Mouse (Mus musculus): Measurements from ENCODE around the gene Ldlr.
"Not testable (repeated sequence)": the region's sequence is repeated elsewhere in the genome, so short reads cannot be mapped to it uniquely, and the experiment has no call there.

Ldlr gene

DNA sequence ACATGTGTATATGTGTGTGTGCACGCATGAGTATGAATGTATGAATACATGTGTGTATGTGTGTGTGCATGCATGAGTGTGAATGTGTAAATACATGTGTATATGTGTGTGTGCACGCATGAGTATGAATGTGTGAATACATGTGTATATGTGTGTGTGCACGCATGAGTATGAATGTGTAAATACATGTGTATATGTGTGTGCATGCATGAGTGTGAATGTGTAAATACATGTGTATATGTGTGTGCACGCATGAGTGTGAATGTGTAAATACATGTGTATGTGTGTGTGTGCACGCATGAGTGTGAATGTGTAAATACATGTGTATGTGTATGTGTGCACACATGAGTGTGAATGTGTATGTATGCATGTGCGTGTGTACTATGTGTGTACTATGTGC lies 70.2 kb downstream of the Ldlr start:
- DNase-seq: not testable (repeated sequence)

DNA sequence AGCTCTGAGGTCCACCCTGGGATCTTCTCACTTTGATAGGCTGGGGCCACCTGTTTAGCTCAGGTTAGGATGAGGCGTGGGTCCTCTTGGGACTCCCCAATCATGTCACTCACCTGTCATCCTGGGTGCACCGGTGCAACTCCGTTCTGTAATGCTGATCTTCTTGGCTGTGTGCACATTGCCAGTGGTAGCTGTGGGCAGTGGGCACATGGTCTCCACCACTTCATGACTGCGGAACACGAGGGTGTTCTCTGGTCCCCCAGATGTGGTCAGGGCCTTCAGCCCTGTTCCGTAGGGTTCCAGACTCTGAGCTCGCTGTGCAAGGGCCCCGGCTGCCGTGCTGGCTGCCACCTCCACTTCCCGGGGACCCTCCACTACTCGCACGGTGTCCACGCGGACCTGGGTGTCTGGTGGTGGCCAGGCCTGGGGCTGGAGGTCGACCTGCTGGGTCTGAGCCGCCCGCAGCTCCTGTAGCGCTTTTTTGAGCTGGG lies 71.1 kb downstream of the Ldlr start:
- no peak for DNase-seq

DNA sequence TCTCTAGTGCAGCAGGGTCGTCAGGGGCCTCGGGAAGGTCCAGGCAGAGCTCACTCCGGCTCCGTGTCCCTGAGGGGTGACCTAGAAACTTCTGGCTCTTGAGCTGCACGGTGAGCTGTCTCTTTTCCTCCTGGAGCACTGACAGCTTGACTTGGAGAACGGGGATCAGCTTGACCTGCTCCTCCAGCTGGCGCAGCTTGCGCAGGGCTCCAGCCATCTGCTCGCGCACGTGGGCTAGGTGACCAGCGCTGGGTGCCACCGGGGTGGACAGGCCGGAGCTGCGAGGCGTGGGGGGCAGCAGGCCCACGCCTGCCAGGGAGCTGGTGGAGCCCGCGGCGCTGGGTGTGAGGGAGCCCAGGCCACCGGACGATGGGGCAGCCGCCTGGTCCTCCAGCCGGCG lies 71.6 kb downstream of the Ldlr start:
- no peak for DNase-seq

DNA sequence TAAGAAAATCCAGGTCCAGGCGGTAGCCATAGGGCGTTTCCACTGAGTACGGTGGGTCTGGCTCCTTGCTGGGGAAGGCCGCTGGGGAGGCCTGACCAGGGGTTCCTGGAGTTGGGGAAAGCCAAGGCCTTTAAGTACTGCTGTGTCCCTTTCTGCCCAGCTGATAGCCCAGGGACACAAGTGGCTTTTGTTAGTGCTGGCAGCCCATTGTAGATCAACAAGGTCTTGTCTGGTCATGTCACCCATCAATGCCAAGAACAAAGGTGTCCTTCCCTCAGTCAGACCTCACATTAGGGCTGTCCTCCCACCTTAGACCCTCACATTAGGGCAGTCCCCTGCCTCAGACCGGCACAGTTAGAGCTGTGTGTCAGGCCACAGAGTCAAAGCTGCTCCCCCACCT lies 72.3 kb downstream of the Ldlr start:
- no peak for DNase-seq

DNA sequence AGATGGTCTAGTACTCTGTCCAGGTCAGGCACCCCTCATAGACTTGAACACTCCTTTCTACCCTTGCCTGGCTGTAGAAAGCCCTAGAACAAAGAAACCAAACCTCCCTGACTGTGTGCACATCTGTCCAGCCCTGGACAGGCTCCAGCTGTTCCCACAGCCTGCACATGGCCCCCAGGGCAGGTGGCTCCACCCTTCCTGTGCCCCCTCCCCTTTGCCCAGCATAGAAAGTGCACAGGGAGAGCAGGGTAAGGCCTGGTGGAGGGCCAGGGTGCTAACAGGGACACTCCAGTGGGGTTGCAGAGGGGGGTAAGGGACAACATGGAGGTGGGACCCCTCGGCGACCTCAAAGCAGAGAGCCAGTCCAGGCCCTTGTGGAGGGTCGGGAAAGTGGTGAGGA lies 73.0 kb downstream of the Ldlr start:
- no peak for DNase-seq

DNA sequence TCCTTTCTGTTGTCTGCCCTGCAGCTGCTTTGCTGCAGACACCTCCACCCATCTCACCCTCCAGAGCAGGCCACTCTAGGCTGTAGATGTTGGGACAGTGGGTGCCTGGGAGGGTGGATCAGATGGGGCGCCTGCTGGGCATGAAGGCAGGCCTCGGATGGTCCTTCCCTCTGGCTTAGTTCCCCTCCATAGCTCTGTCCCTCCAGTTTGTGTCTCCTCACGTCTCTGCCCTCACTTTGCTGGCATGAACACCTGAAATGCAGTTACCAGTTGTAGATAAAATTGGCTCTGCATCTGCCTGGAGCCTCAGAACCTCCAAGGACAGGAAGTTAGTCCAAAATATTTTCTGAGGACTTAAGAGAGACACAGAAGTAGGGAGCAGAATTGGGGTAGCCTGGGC lies 73.6 kb downstream of the Ldlr start:
- no peak for DNase-seq

DNA sequence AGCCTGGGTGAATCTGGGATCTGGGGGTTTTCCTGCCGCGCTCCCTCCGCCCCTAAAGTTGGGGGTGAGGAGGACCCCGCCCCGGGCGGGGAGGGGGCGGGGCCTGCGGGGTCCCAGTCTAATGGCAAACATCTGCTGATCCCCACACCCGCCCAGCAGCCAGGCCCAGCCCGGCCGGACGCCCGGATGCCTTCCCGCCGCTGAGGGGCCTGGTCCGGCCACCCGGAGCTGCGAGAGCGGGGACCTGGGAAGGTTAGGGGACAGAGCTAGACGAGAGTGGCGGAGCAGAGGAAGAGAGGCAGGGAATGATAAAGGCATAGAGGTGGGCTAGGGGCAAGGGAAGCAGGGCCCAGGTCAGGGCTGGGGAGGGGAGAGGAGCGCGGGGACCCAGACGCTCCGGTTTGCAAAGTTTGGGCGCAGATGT lies 74.7 kb downstream of the Ldlr start:
- DNase-seq: peak; percentile 30

DNA sequence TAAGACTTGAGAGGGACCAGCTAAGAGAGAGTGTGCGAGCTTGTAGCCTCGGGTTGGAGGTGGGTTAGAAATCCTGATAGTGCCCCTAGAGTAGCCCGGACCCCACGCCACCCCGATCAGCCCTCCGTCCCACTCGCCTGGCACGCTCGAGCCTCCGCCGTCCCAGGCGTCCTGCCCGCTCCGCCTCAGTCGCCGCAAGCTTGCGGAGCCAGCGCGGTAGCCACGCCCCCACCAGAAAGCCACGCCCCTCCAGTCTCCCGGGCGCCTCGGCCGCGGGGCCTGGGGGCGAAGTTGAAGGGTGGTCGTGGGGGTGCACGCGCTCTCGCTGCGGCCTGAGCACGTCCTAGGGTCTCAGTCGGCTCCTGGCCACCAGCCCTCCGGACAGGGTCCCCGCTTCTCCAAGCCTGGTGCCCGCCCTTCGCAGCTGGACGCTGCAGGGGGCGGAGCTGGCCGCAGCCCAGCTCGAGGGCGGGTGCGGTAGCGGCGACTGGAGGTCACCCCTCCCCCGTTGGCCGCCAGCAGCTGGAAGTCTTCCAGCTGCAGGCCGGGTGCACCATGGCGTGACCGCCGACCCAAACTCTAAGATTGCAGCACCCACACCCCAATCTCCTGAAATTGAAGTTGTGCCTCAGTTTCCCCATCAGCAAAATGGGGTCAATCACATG lies 75.2 kb downstream of the Ldlr start, which contains the start of gene Kank2:
Gene Kank2, minus strand, starts transcription at position 400 of the 665 bp plus-strand sequence.
- peak; percentile 83 for DNase-seq

DNA sequence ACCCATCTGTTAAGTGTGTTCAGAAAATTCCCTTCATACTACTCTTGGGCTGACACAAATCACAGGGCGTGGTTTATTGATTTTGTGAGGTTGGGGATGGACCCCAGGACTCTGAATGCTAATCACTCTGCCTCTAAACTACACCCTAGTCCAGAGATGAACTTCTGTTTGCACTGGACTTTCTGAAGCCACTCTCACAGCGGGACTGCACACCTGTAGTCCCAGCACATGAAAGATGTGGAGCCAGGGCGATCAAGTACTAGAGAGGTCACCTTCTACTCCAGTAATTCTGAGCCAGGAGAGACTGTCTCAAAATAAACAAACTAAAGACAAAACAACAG lies 75.7 kb downstream of the Ldlr start:
- DNase-seq: no peak

Data from thymus, postnatal 25 days (tissue).